Mouse (Mus musculus) intestine, embryonic 16.5 days (tissue): ENCODE data around the gene Acap3. TPM values are rescaled to one million over a fixed set of nuclear protein-coding genes. Genes with fewer than 3 reads are reported as not detected.
A peak's percentile ranks its signal among the peaks of the same experiment; 100 is the strongest.

Experiments
- ATAC-seq: fragments of 200-750 bp; cut with Nextera tagmentation; 2 replicates; pipeline ENCODE4 v1.8.0; 2017; ENCODE audit warnings: moderate TSS enrichment, moderate library complexity
- H3K27ac ChIP-seq: fragments of 300-500 bp; sonication (generic); 2 replicates; pipeline ENCODE4 v1.5.1; 2014; ENCODE audit warnings: mild to moderate bottlenecking, low read length
- H3K27me3 ChIP-seq: fragments of 300-500 bp; sonication (generic); replicated peaks from 2 replicates; pipeline ENCODE4 v1.6.1; 2014; ENCODE audit warnings: low read length, control low read depth, mixed read lengths; ENCODE audit not compliant: control insufficient read depth, insufficient read depth
- H3K36me3 ChIP-seq: fragments of 300-500 bp; sonication (generic); 2 replicates; pipeline ENCODE4 v1.6.1; 2014; ENCODE audit warnings: low read length, control low read depth; ENCODE audit not compliant: control insufficient read depth, insufficient read depth
- H3K4me1 ChIP-seq: fragments of 300-500 bp; sonication (generic); 2 replicates; pipeline ENCODE4 v1.6.1; 2014; ENCODE audit warnings: low read length, control low read depth, mixed read lengths; ENCODE audit not compliant: control insufficient read depth, insufficient read depth
- H3K4me2 ChIP-seq: fragments of 300-500 bp; sonication (generic); 2 replicates; pipeline ENCODE4 v1.6.1; 2014; ENCODE audit warnings: low read depth, low read length, control low read depth
- H3K4me3 ChIP-seq: fragments of 300-500 bp; sonication (generic); 2 replicates; pipeline ENCODE4 v1.5.1; 2014; ENCODE audit warnings: mild to moderate bottlenecking, low read length
- H3K9ac ChIP-seq: fragments of 300-500 bp; sonication (generic); 2 replicates; pipeline ENCODE4 v1.6.1; 2014; ENCODE audit warnings: low read depth, low read length
- H3K9me3 ChIP-seq: fragments of 300-500 bp; sonication (generic); 2 replicates; pipeline ENCODE4 v1.6.1; 2016; ENCODE audit warnings: low read length, control low read depth; ENCODE audit not compliant: control insufficient read depth
- WGBS: fragments of 180-500 bp; shearing (Covaris S2); extraction: QIAGEN DNeasy Blood & Tissue Kit; methylation state at CpG from one replicate; pipeline ENCODE4 v1.1.7; 2014; 5-methylcytosine and 5-hydroxymethylcytosine counted together
- polyA plus RNA-seq: library from polyadenylated mRNA; unstranded; fragments of >200 nt; fragmentation: Nextera tagmentation; extraction: Ambion mirVana; gene quantifications from 2 replicates; pipeline ENCODE4 v1.2.1, GENCODE M21; 2015

Gene Acap3
- polyA plus RNA-seq, 1 experiment from 2014 or later, result 9.8 TPM

DNA sequence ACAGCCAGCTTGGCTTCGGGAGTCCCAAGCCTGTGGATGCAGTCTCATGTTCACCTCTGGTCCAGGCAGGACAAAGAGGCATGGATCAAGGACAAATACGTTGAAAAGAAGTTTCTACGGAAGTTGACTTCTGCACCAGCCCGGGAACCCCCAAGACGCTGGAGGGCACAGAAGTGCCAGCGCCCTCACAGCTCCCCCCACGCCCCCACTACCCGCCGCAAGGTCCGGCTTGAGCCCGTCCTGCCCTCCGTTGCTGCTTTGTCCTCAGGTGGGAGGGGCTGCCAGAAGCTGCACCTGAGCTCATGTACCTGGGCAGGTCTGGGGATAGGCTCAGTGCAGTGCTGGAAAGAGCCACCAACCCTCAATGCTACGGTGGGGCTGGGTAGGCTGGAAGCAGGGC is 11.6 kb downstream of the Acap3 start:
- peaks cover 12% of the 10 kb centered on the region for H3K36me3 ChIP-seq

DNA sequence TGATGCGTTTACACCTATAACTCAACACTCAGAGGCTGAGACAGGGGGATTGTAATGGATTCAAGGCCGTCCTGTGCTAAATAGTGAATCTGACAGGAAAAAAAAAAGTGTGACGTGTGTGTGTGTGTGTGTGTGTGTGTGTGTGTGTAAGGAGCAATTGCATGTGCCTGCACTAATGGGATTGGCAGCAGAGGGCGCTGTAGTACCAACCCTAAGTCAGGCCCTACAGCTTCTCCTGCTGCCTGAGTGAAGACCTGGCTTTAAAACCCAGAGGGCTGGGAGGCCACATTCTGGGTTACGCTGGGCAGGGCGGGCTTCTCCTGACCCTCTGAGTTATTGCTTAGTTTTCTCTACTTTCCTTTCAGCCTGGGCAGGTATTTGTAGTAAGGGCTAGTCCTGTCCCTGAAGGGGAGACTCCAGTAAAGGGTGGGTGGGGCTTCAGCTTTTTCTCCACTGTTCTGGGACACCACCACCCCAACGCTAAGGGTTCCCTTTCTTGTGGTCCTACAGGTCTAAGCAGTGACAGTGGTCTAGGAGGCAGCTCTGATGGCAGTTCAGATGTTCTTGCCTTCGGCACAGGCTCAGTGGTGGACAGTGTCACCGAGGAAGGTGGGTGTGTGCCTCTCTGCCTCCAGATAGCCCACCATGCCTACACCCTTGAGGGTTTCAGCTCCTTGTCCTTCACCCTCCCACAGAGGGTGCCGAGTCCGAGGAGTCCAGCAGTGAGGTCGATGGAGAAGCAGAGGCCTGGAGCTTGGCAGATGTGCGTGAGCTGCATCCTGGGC is 12.9 kb downstream of the Acap3 start:
- no peak overlapping the region for H3K4me3 ChIP-seq
- H3K27me3 ChIP-seq, result no peaks in the 10 kb centered on the region
- no peak overlapping the region for H3K9ac ChIP-seq
- no peaks in the 10 kb centered on the region for H3K4me1 ChIP-seq
- 95% methylated on average over 13 of the region's 13 CpGs for WGBS
- no peaks in the 10 kb centered on the region for H3K9me3 ChIP-seq
- no peak overlapping the region for H3K27ac ChIP-seq
- H3K4me2 ChIP-seq, result no peak overlapping the region
- no peak for ATAC-seq
- peaks cover 5% of the 10 kb centered on the region; the same call in 1 of the 2 replicates for H3K36me3 ChIP-seq

More for the DNA sequence above, 11.6 kb downstream of the Acap3 start:
- no peaks in the 10 kb centered on the region for H3K4me1 ChIP-seq
- H3K9me3 ChIP-seq, result no peaks in the 10 kb centered on the region
- no peak for ATAC-seq
- H3K27ac ChIP-seq, result no peak overlapping the region
- no peak overlapping the region for H3K4me2 ChIP-seq
- H3K4me3 ChIP-seq, result no peak overlapping the region
- no peaks in the 10 kb centered on the region for H3K27me3 ChIP-seq
- 95% methylated on average over 13 of the region's 13 CpGs for WGBS
- no peak overlapping the region for H3K9ac ChIP-seq

DNA sequence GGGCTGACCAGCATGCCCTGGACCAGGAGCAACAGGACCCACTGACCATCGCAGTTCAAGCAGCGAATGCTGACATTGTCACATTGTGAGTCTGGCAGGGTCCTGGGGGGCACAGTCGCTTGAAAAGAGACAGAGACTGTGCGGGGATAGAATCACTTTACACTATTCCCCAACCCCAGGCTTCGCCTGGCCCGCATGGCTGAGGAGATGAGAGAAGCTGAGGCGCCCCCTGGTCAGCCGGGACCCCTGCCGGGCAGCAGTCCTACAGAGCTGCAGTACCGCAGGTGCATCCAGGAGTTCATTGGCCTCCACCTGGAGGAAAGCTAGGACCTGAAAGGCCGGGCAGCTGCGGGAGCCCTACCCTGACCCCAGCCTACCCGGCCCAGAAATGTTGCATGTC is 14.0 kb downstream of the Acap3 start:
- Histone ChIP-seq H3K9me3 (no peaks in the 10 kb centered on the region), H3K4me1 (no peaks in the 10 kb centered on the region), H3K4me2 (no peak overlapping the region), H3K36me3 (peaks cover 3% of the 10 kb centered on the region; the same call in 1 of the 2 replicates), H3K9ac (no peak overlapping the region), H3K4me3 (no peak overlapping the region), H3K27ac (no peak overlapping the region), H3K27me3 (no peaks in the 10 kb centered on the region)
- ATAC-seq, result no peak
- 88% methylated on average over 13 of the region's 13 CpGs for WGBS

DNA sequence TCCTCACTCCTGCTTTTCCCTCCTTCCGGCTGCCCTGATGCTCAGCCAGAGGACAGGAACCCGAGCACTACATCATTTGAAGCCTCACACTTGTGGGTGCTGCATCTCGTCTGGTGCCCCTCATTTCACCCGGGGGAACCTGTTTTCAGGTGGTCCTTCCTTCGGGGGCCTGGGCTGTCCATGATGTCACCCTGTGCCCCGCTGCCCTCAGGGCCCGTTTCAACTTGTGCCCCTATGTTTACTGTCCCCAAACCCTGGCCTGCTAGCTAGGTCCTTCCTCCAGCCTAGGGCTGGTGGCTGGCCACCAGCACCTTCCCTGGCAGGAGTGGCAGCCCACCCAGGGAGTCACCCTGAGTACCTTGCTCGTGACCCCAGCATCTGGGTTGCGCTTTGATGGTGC is 14.5 kb downstream of the Acap3 start:
- H3K27ac ChIP-seq, result no peak overlapping the region
- no peak overlapping the region for H3K4me3 ChIP-seq
- no peak for ATAC-seq
- H3K9ac ChIP-seq, result no peak overlapping the region
- H3K4me1 ChIP-seq, result no peaks in the 10 kb centered on the region
- WGBS, result 83% methylated on average over 9 of the region's 9 CpGs
- H3K4me2 ChIP-seq, result no peak overlapping the region
- H3K27me3 ChIP-seq, result no peaks in the 10 kb centered on the region
- peaks cover 3% of the 10 kb centered on the region; the same call in 1 of the 2 replicates for H3K36me3 ChIP-seq
- H3K9me3 ChIP-seq, result no peaks in the 10 kb centered on the region

DNA sequence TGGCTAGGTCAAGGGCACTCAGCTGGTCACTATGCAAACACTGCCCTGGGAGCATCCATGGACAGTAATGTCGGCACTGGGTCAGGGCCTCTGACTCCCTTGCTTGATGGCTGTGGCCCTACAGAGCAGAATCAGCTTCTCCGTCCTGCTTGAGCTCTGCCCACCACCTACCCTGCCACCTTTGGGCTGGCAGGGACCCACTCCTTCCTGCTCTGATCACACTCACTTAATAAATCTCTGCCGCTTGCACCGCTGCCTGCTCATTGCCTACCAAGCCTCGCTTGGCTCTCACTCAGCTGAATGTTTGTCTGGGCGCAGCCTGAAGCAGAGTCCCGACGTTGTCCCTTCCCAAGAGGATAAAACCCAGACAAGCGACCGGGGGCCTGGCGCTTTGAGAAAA is 15.4 kb downstream of the Acap3 start:
- Histone ChIP-seq H3K27ac (no peak overlapping the region), H3K9ac (no peak overlapping the region), H3K27me3 (no peaks in the 10 kb centered on the region), H3K4me2 (no peak overlapping the region), H3K36me3 (peaks cover 3% of the 10 kb centered on the region; the same call in 1 of the 2 replicates), H3K9me3 (no peaks in the 10 kb centered on the region), H3K4me3 (no peak overlapping the region), H3K4me1 (no peaks in the 10 kb centered on the region)
- ATAC-seq, result no peak
- WGBS, result 74% methylated on average over 11 of the region's 11 CpGs

DNA sequence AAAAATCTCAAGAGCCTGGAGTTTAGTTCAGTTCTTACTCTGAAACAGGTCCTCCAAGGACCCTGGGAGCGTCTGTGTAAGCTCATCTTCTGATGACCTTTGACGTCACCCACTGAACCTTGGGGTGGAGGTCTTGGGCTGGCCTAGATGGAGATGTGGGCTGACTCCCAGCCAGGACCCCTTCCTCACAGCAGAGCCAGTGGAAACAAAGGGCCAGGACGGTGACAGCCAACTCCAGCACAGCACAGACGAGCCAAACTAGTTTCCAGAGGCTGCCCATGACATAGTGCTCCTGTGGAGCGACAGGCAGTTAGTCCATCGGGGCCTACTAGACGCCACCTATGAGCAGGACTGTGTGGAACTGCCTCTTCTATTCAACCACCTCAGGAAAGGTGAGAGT is 16.7 kb downstream of the Acap3 start:
- Histone ChIP-seq H3K36me3 (no peaks in the 10 kb centered on the region), H3K27me3 (no peaks in the 10 kb centered on the region), H3K9ac (no peak overlapping the region), H3K4me1 (no peaks in the 10 kb centered on the region), H3K27ac (no peak overlapping the region), H3K9me3 (no peaks in the 10 kb centered on the region), H3K4me2 (no peak overlapping the region), H3K4me3 (no peak overlapping the region)
- no peak for ATAC-seq
- 78% methylated on average over 7 of the region's 7 CpGs for WGBS

GRCm38 (mm10) chr4:155908751-155909150 is 17.1 kb downstream of the Acap3 start:
- no peak overlapping the region for H3K9ac ChIP-seq
- no peaks in the 10 kb centered on the region for H3K9me3 ChIP-seq
- 90% methylated on average over 4 of the region's 4 CpGs for WGBS
- H3K4me3 ChIP-seq, result no peak overlapping the region
- no peaks in the 10 kb centered on the region for H3K4me1 ChIP-seq
- H3K27me3 ChIP-seq, result no peaks in the 10 kb centered on the region
- no peak overlapping the region for H3K4me2 ChIP-seq
- H3K27ac ChIP-seq, result no peak overlapping the region
- H3K36me3 ChIP-seq, result no peaks in the 10 kb centered on the region
- ATAC-seq, result no peak

- no peaks in the 10 kb centered on the region for H3K9me3 ChIP-seq
- H3K4me3 ChIP-seq, result no peak overlapping the region
- H3K27me3 ChIP-seq, result no peaks in the 10 kb centered on the region
- WGBS, result 74% methylated on average over 1 of the region's 1 CpGs
- H3K9ac ChIP-seq, result no peak overlapping the region
- no peak overlapping the region for H3K27ac ChIP-seq
- no peaks in the 10 kb centered on the region for H3K4me1 ChIP-seq
- H3K4me2 ChIP-seq, result no peak overlapping the region
- ATAC-seq, result no peak
- H3K36me3 ChIP-seq, result no peaks in the 10 kb centered on the region
Observed at GRCm38 (mm10) chr4:155932031-155932430, 40.4 kb downstream of the Acap3 start.

DNA sequence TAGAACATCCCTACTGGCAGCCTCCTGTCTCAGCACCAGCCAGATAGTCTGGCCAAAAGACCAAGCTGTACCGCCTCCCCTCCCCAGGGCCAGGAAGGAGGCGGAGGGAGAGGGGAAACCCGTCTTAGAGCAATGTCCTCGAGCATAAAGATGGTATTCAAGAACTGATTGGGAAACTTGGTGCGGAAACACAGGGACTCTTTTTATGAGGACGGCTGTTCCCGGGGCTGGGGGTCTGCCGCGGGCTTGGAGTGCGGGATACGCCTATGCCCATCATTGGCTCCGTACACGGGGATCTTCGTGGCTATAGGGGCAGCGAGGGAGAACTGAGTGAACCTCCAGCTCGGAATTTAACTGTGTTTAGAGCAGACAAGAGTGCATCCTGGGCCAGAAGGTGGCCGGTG is 51.4 kb downstream of the Acap3 start:
- Histone ChIP-seq H3K4me1 (peaks cover 19% of the 10 kb centered on the region), H3K27ac (peak overlapping the region; percentile 84), H3K36me3 (no peaks in the 10 kb centered on the region), H3K9me3 (no peaks in the 10 kb centered on the region), H3K4me2 (peak overlapping the region; percentile 94), H3K27me3 (no peaks in the 10 kb centered on the region), H3K9ac (peak overlapping the region; percentile 96), H3K4me3 (peak overlapping the region; percentile 93)
- WGBS, result 1% methylated on average over 17 of the region's 17 CpGs
- ATAC-seq, result peak; percentile 34
